Mouse (Mus musculus) liver, embryonic 14.5 days (tissue): ENCODE results near the gene Cacna1a.

Experiments
- CTCF ChIP-seq: IDR thresholded peaks from 2 replicates; pipeline ENCODE4 v1.5.1; 2016; ENCODE audit warnings: antibody characterized with exemption, low read depth, control low read depth
- EP300 ChIP-seq: IDR thresholded peaks from 2 replicates; pipeline ENCODE4 v1.6.1; 2016; ENCODE audit warnings: antibody characterized with exemption, low read depth

- TF ChIP-seq CTCF = no peak
- no peak for TF ChIP-seq EP300
Measured at GRCm38 (mm10) chr8:84668731-84669485, 280.7 kb downstream of the Cacna1a start.
